Mouse (Mus musculus) thymus, postnatal 36 days (tissue): ENCODE results near the gene Gm21083.
"Not testable (repeated sequence)": the region's sequence is repeated elsewhere in the genome, so short reads cannot be mapped to it uniquely, and the experiment has no call there.

ENCODE experiments used
- DNase-seq, 2 experiments: peaks; one replicate each; pipeline ENCODE4 v3.0.0; 2022; ENCODE audit warnings: mixed read lengths in 2 of 2

The Gm21083 gene

DNA sequence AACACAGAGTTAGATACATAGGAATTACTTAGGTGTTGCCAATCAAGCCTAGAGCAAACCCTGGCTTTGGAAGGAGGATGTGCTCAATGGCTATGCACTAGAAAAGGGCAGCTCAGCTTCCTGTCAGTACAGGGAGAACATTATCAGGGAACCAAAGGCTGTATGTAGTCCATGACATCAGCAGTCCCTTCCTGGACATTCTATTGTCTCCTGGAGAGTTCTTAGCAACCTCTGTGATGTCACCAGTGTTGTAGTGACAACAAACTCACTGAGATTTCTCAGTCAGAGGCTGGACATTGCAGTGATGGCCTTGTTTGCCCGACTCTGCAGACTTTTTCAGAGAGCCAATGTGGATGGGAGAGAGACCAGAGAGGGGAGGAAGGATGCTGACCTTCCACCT lies at the start of gene Gm21083:
Gm21083 (plus strand) TSS at position 301 of the 400 bp plus-strand sequence.
- DNase-seq: not testable (repeated sequence)

DNA sequence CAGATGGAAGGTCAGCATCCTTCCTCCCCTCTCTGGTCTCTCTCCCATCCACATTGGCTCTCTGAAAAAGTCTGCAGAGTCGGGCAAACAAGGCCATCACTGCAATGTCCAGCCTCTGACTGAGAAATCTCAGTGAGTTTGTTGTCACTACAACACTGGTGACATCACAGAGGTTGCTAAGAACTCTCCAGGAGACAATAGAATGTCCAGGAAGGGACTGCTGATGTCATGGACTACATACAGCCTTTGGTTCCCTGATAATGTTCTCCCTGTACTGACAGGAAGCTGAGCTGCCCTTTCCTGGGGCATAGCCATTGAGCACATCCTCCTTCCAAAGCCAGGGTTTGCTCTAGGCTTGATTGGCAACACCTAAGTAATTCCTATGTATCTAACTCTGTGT lies 48.0 kb upstream of the Gm21083 start, which contains the start of gene Gm21190:
Gm21190 (minus strand) TSS at position 101 of the 400 bp plus-strand sequence.
- not testable (repeated sequence) for DNase-seq

DNA sequence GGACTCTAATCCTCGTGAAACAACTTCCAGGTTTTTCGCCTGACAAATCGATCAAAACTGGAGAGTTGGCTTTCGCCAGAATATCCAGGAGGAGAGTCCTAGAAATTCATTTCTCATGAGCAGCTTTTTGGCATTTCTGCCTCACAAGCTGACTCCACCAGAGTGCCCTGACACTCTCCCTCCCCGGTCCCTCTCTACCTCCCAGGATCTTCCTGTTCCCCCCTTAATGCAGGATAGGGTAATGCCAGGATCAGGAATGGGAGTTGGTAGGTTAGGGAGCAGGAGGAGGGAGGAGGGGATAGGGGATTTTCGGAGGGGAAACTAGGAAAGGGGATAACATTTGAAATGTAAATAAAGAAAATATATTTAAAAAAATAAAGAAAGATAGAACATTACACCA lies 28.5 kb upstream of the Gm21083 start:
- not testable (repeated sequence) for DNase-seq

DNA sequence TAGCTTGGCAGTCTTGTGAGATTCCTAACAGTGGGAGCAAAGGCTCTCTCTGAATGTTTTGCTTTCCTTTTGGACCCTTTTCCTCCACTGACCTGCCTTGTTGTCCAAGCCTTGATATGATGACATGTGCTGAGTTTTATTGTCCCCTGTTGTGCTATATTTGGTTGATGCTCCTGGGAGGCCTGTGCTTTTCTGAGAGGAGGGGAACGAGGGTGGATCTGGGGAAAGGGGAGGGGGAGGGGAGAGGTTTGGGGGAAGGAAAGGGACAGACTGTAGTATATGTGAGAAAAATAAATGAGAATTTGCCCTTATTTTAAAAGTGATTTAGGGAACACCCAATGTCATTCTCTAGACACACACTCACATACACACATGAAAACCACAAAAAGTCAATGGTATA lies 28.0 kb upstream of the Gm21083 start:
- DNase-seq: not testable (repeated sequence)

DNA sequence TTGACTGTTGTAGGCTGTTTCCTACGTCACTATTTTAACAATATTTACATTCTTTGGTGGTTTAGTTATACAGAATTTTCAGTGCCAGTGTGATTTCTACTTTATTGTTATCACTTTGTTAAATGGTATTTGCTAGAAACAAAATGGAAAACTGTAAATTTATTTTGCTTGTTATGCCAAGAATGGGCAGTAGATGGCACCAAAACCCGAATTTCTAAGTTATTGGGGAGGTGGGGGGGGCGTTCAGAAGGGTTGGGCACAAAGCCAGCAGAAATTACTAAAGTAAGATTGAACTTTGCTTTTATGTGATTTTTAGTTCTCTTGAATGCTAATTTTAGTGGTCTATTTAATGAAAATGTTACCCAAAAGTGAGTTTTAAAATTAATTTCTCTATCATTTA lies 27.5 kb upstream of the Gm21083 start:
- not testable (repeated sequence) for DNase-seq

DNA sequence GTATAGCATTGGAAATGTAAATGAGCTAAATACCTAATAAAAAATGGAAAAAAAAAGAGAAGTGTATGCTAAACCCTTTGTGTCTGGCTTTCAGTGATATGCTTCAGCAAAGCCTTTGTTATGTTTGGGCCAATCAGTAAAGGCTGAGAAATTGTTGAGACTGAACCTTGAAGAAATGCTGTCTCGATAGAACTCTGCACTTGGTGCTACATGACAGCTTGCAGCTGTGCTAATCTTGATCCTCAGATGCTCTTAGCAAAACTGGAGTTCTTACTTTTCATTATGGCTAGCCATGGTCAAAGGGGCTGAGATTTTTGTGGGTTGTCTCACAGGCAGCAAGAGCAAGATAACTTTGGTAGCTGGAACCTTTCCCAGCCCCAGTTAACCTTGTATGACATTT lies 18.5 kb upstream of the Gm21083 start:
- DNase-seq: not testable (repeated sequence)

DNA sequence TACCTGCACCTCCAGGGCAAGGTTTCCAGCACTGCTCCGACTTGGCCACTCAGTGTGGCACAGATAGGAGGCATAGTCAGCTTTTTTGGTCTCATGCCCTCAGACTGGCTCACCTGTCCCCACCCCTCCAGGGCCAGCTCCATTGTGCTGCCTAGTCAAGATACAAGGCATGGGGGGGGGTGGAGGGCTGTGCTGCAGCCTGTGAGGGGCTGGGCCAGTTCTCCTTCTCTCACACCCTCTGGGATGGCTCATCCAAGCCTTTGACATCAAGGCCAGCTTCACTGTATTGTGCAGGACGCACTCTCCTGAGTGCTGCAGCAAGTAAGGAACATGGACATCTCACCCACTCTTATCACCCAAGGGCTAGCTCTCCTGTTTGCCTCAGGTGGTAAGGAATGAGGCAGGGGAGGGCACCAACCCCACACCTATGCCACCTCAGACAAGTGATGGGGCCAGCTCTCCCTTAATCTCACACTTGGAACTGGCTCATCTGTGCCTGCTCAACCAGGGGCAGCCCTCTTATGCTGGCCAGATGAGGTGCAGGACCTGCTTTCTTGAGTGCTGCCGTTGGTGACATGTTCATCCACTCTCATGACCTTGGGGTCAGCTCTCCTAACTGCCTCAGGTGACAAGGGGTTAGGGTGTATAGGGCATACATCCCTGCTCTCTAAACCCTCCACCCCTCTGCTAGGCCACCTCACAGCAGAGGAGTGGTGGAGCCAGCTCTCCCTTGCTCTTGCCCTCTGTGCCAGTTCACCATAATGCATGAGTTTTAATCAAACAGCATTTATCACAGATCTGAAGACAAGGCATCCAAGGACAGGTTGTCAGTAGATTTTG lies 15.5 kb upstream of the Gm21083 start:
- not testable (repeated sequence) for DNase-seq

DNA sequence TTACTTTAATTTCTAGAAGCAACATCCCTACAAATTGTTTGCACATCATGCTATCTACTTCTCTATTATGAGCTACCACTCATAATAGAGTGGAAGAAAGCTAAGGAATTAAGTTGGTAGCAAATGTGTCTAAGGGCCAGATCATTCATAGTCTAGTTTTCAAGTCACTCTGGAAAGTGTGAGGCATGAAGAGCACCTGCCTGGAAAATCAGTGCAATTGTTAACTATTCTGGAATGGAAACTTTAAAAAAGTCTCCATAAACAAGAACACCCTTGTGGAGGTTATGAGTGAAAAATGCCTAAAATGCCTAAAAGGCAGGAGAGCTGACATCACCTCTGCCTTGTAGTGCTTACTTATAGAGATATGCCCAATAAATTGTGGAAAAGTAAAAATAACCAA lies 3.4 kb upstream of the Gm21083 start:
- DNase-seq: not testable (repeated sequence)

DNA sequence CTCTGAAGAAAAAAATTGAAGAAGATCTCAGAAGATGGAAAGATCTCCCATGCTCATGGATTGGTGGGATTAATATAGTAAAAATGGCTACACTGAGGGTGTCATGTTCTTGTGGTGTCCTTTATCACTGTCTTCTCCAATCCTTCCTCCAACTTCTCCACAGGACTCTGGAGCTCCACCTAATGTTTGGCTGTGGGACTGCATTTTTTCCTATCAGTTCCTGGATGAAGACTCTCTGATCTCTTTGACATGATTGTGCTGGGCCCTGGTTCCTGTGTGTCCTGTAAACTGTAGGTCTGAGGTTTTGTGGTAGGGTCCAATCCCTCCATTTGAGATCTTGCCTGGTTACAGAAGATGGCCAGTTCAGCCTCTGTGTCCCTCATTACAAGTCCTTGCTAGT lies 9.2 kb downstream of the Gm21083 start:
- DNase-seq: not testable (repeated sequence)

DNA sequence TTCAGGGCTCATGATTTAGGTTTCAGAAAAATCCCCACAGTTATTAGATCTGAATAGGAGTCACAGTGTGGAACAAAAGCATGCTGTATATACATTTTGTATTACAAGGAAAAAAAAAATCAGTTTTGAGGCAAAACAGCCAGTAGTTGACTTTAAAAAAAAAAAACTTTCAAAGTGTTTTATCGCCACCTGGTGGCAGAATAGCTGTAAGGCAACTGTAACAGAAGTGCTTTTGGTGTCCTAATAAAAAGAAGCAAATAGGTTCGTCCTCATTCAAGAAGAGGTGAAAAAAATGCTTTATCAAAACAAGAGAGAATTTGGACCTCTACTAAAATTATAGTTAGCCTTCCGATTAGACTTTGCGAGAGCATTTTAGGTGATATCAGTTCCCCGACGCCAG lies 11.2 kb downstream of the Gm21083 start:
- not testable (repeated sequence) for DNase-seq

DNA sequence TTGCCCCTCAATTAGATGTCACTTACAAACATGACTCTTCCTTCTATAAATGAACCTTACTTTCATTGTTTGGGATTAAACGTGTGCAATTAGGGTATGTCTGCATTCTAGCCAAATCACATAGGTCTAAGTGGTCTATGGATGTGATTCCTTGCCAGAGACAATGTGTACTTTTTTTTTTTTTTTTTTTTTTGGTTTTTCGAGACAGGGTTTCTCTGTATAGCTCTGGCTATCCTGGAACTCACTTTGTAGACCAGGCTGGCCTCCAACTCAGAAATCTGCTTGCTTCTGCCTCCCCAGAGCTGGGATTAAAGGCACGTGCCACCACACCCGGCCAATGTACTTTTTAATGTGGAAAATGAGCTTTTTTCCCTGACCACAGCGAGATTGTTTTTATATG lies 13.5 kb downstream of the Gm21083 start:
- not testable (repeated sequence) for DNase-seq

DNA sequence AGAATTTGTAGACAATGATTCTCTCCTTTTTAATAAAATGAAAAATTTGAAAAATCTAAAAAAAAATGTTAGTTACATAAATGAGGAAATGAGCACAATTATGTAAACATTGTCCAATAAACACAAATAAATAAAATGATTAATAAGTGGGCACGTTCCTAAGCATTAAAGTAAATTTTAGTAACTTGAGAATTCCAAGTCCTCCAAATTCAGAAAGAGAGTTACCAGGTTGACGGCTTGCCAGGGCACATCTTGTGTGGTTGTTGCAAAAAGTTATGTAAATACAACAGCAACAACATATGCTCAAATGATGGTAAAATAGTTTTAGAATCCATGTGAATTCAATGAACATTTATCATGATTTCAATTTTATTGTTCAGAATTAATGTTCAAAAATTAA lies 14.4 kb downstream of the Gm21083 start:
- not testable (repeated sequence) for DNase-seq

DNA sequence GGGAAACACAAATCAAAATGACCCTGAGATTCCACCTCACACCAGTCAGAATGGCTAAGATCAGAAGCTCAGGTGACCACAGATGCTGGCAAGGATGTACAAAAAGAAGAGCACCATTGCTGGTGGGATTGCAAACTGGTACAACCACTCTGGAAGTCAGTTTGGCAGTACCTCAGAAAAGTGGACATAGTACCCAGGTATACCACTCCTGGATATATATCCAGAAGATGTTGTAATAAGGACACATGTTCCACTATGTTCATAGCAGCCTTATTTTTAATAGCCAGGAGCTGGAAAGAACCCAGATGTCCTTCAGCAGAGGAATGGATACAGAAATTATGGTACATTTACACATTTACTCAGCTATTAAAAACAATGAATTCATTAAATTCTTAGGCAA lies 21.7 kb downstream of the Gm21083 start:
- DNase-seq: not testable (repeated sequence)

DNA sequence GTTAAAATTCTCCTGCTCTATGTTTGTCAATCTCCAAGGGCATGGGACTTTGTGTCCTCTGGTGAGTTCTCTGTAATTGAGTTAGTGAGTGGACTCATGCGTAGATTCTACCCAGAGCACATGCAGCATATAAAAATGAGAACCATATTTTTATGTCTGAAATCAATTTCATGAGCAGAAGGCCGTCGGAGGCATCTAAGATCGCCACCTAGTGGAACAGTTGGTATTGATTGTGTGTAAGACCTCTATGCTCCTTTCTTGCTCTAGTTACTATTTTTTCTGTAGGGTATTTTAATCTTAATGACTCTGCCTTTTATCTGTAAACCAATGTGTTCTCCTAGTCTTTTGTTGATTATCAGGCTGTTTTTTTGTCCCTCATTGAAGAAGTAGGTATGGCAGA lies 23.2 kb downstream of the Gm21083 start:
- DNase-seq: not testable (repeated sequence)

DNA sequence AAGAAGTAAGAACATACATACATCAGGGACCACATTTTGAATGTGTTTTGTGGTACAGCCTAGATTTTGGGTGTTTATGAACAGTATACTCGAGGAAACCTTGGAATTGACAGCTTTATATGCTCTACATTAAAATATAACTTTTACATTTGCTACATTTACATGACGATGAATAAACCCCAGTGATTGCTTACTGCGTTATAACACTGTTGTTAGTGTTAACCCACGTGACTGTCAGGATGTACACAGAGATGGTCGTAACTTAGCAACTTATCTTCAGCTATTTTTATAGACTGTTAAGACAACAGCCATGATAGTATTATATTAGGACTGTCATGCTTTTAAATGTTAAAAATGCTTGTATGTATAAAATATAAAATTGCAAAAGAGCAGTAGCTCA lies 24.3 kb downstream of the Gm21083 start:
- not testable (repeated sequence) for DNase-seq

DNA sequence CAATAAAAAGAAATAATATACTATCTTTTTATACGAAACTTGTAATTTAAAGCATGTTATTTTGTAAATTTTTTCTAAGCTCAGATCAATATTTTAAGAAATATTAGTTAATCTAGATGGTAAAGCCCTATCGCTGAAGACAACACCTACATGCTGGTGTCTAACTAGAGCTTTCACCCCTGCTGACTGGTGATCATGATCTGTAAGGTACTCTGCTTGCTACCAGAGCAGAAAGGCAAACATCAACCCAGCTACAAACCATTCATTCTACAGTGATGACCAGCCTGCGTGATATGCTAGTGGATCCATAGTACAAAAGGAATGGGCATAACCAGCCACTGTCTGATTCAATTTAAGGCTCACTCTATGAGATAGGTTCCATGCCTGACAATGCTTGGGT lies 24.8 kb downstream of the Gm21083 start:
- not testable (repeated sequence) for DNase-seq

DNA sequence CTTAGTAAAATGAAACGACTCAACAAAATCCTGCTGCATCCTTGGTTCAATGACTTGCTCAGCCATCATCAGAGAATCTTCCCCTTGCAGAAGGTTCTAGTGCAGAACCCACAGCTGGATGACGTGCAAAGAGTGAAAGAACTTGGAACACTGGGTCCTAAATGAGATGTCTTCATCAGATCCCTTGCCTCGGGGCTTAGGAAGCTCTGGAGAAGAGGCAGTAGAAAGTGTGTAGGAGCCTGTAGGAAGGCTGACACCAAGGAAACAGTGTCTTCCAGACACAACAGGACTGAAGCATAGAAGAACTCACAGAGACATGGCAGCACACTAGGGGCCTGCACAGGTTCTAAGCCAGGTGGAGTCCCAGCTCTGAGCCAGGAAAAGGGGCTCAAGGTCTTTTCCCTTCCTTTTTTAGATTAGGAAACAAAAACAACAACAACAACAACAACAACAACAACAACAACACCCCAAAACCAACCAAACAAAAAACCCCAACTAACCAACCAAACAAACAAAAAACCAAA lies 25.4 kb downstream of the Gm21083 start:
- not testable (repeated sequence) for DNase-seq

DNA sequence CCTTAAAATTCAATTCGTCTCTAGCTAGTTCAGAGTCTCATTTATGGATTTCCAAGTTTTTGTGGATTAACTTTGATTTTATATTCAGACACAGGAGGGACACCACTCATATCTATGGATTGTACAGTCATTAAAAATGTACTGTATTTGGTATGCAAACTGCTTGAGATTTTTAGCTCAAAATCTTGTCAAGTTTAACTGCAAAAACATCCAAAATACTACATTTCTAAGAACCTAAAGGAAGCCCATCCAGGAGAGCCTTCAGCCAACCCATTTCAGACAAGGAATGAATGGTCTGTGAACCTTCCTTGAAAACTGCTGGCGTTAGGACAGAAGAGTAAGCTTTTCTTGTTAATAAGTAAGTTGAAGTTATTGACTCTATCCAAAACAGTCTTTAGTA lies 25.9 kb downstream of the Gm21083 start:
- not testable (repeated sequence) for DNase-seq

DNA sequence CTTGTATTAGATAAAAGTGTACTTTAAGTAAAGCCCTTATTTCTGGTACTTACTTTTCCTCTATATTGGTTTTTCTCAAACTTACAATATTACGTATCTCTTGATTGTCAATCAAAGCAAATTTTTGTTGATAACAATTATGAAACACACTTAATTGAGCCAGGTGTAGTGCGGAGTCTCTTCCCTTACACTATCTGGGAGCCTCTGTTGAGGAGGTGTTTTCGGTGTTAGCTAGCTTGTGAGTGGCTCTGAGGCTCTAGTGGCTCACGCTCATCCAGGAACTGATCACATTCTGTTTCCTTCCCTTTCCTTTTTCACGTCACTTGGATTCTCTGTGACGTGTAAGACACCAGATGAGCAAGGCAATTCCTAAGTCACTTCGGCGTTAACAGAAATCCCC lies 26.5 kb downstream of the Gm21083 start:
- DNase-seq: not testable (repeated sequence)

DNA sequence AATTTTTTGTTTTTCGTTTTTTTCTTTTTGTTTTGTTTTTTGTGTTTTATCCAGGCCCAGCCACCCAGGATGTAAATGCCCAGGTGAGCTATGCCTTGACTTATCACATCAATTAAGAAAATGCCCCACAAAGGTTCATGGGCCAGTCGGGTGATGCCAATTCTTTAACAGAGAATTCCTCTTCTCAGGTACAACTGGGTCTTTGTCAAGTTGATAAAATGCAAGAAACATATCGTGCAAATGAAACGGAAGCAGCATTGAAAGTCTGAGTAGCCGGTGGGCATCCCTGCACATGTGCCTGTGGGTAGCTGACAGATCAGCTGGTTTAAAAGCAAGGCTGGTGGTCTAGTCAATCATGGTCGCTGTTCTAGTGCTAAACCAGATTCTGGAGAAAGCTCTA lies 29.5 kb downstream of the Gm21083 start:
- DNase-seq: peak in 1 of 2 experiments; percentile 3

DNA sequence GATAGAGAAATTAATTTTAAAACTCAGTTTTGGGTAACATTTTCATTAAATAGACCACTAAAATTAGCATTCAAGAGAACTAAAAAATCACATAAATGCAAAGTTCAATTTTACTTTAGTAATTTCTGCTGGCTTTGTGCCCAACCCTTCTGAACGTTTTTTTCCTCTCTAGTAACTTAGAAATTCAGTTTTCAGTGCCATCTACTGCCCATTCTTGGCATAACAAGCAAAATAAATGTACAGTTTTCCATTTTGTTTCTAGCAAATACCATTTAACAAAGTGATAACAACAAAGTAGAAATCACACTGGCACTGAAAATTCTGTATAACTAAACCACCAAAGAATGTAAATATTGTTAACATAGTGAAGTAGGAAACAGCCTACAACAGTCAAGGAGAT lies 33.6 kb downstream of the Gm21083 start:
- not testable (repeated sequence) for DNase-seq

DNA sequence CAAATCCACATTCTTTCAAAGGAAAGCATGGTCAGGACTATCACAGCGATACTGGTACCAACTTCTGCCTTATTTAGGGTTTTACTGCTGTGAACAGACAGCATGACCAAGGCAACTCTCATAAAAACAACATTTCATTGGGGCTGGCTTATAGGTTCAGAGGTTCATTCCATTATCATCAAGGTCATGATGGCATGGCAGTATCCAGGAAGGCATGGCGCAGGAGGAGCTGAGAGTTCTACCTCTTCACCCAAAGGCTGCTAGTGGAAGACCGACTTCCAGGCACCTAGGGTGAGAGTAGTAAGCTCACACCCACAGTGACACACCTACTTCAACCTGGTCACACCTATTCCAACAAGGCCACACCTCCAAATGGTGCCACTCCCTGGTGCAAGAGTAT lies 39.1 kb downstream of the Gm21083 start:
- not testable (repeated sequence) for DNase-seq

DNA sequence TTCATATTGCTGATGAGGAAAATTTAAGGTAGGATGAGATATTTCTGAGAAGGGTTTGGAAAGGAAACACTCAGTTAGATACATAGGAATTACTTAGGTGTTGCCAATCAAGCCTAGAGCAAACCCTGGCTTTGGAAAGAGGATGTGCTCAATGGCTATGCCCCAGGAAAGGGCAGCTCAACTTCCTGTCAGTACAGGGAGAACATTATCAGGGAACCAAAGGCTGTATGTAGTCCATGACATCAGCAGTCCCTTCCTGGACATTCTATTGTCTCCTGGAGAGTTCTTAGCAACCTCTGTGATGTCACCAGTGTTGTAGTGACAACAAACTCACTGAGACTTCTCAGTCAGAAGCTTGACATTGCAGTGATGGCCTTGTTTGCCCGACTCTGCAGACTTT lies 41.6 kb downstream of the Gm21083 start, which contains the start of gene Speer4d:
Speer4d (plus strand) TSS at position 301 of the 400 bp plus-strand sequence.
- not testable (repeated sequence) for DNase-seq

DNA sequence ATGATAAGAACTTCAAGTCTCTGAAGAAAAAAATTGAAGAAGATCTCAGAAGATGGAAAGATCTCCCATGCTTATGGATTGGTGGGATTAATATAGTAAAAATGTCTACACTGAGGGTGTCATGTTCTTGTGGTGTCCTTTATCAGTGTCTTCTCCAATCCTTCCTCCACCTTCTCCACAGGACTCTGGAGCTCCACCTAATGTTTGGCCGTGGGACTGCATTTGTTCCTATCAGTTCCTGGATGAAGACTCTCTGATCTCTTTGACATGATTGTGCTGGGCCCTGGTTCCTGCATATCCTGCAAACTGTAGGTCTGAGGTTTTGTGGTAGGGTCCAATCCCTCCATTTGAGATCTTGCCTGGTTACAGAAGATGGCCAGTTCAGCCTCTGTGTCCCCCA lies 51.0 kb downstream of the Gm21083 start:
- not testable (repeated sequence) for DNase-seq
